Mouse (Mus musculus) forebrain, embryonic 12.5 days (tissue): ENCODE measurements around the gene Kbtbd7. TPM values are rescaled to one million over a fixed set of nuclear protein-coding genes. Genes with fewer than 3 reads are reported as not detected.

Experiments used
- ATAC-seq: fragments of 200-750 bp; cut with Nextera tagmentation; 2 replicates; pipeline ENCODE4 v1.8.0; 2017; ENCODE audit warnings: moderate TSS enrichment; ENCODE audit not compliant: low FRiP score
- H3K27ac ChIP-seq: fragments of 300-500 bp; sonication (generic); 2 replicates; pipeline ENCODE4 v1.5.1; 2016; ENCODE audit warnings: mild to moderate bottlenecking
- H3K27me3 ChIP-seq: fragments of 300-500 bp; sonication (generic); 2 replicates; pipeline ENCODE4 v1.6.1; 2016; ENCODE audit warnings: mild to moderate bottlenecking
- H3K36me3 ChIP-seq: fragments of 300-500 bp; sonication (generic); replicated peaks from 2 replicates; pipeline ENCODE4 v1.6.1; 2016; ENCODE audit warnings: mild to moderate bottlenecking
- H3K4me1 ChIP-seq: fragments of 300-500 bp; sonication (generic); 2 replicates; pipeline ENCODE4 v1.6.1; 2016
- H3K4me2 ChIP-seq: fragments of 300-500 bp; sonication (generic); 2 replicates; pipeline ENCODE4 v1.6.1; 2016; ENCODE audit warnings: mild to moderate bottlenecking, moderate library complexity
- H3K4me3 ChIP-seq: fragments of 300-500 bp; sonication (generic); replicated peaks from 2 replicates; pipeline ENCODE4 v1.5.1; 2016; ENCODE audit warnings: mild to moderate bottlenecking
- H3K9ac ChIP-seq: fragments of 300-500 bp; sonication (generic); 2 replicates; pipeline ENCODE4 v1.6.1; 2016; ENCODE audit warnings: mild to moderate bottlenecking
- H3K9me3 ChIP-seq: fragments of 300-500 bp; sonication (generic); 2 replicates; pipeline ENCODE4 v1.6.1; 2016
- WGBS: fragments of 180-500 bp; shearing (Covaris S2); methylation state at CpG from one replicate; pipeline ENCODE4 v1.1.7; 2016; 5-methylcytosine and 5-hydroxymethylcytosine counted together
- polyA plus RNA-seq: library from polyadenylated mRNA; unstranded; fragments of >200 nt; fragmentation: Nextera tagmentation; extraction: Ambion mirVana; gene quantifications from 2 replicates; pipeline ENCODE4 v1.2.1, GENCODE M21; 2016

Kbtbd7 gene
- 22.4 and 23.4 TPM in 2 replicates for polyA plus RNA-seq

DNA sequence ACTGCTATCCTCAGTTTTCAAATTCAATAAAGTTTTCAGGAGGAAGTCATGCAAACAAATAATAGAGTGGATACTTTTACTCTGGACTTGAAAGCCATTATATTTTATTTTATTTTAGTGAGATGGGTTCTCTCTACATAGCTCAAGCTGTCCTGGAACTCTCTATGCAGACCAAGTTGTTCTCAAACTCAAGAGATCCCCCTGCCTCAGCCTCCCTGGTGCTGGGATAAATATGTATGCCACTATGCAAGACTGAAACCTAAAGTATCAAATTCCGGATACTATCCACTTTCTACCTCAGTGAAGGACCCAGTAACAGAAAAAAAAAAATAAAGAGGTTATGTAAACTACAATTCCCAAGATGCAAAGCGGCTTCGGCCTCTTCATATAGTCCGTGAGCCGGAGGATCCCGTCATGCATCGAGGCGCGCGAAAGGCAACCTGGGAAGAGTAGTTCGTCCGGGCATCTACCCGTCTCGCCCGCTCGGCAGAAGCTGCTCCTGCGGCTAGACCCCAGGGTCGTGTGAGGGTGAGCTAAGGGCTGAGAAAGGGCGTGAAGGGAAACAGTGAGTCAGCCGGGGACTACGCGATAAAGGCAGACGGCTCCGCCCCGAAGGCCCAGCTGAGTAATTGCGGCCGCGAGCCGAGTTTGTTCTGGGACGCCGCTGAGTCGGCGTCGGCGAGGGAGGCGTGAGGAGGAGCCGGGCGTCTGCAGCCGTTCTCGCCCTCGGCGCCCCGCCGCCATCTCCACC is at the start of gene Kbtbd7:
Gene Kbtbd7 (plus strand): TSS at position 533 of the 751 bp plus-strand sequence.
- WGBS = under 1% methylated on average over 44 of the region's 44 CpGs
- H3K36me3 ChIP-seq = peaks cover 13% of the 10 kb centered on the region
- peak within 1 kb of the TSS; percentile 59 for H3K9ac ChIP-seq

DNA sequence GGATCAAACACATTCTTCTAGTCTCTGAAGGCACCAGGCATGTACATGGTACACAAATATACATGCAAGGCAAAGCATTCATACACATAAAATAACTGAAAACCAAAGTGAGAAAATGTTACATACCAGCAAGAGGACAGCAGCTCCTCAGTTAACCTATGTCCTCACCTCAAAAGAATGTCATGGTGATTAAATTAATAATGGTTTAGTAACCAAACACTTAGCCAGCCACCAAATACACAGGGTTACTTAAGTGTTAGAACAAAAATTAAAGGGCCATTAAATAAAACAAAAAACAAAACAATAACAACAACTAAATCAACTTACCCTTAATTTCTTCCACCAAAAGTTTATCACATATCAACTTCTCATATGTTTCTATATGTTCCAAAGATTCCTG is 49.3 kb upstream of the Kbtbd7 start:
- H3K36me3 ChIP-seq = peaks cover 32% of the 10 kb centered on the region
- H3K4me3 ChIP-seq = no peak overlapping the region
- H3K27ac ChIP-seq = no peak overlapping the region
- no peaks in the 10 kb centered on the region for H3K4me1 ChIP-seq
- H3K9me3 ChIP-seq = no peaks in the 10 kb centered on the region
- no peak for ATAC-seq
- H3K27me3 ChIP-seq = no peaks in the 10 kb centered on the region
- H3K9ac ChIP-seq = no peak overlapping the region
- no peak overlapping the region for H3K4me2 ChIP-seq

More for the DNA sequence above, at the start of gene Kbtbd7:
- Histone ChIP-seq H3K4me2 (peak within 1 kb of the TSS; percentile 52), H3K27me3 (no peaks in the 10 kb centered on the region), H3K4me1 (no peaks in the 10 kb centered on the region), H3K9me3 (peaks cover 13% of the 10 kb centered on the region; the same call in 1 of the 2 replicates), H3K27ac (peak within 1 kb of the TSS; percentile 83), H3K4me3 (peak within 1 kb of the TSS; percentile 56)
- ATAC-seq = peak; percentile 99

DNA sequence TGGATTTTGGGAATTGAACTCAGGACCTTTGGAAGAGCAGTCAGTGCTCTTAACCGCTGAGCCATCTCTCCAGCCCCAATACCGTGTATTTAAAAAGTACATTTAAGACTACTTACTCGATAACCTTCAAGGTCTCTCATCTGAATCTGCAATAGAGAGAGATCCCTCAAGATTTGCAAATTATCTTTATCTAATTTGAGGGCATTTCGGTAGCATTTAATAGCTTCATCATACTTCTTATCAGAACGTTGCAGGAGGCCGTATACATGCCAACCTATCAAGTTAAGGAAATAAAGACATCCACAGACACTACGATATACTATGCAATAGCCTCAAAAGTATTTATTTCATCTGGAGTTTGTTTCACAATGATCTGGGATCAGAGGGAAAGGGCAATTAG is 43.2 kb upstream of the Kbtbd7 start:
- no peaks in the 10 kb centered on the region for H3K4me1 ChIP-seq
- no peak overlapping the region for H3K4me3 ChIP-seq
- no peaks in the 10 kb centered on the region for H3K27me3 ChIP-seq
- no peak for ATAC-seq
- 93% methylated on average over 7 of the region's 7 CpGs for WGBS
- peaks cover 29% of the 10 kb centered on the region for H3K36me3 ChIP-seq
- H3K9ac ChIP-seq = no peak overlapping the region
- H3K9me3 ChIP-seq = no peaks in the 10 kb centered on the region
- no peak overlapping the region for H3K4me2 ChIP-seq
- H3K27ac ChIP-seq = no peak overlapping the region

DNA sequence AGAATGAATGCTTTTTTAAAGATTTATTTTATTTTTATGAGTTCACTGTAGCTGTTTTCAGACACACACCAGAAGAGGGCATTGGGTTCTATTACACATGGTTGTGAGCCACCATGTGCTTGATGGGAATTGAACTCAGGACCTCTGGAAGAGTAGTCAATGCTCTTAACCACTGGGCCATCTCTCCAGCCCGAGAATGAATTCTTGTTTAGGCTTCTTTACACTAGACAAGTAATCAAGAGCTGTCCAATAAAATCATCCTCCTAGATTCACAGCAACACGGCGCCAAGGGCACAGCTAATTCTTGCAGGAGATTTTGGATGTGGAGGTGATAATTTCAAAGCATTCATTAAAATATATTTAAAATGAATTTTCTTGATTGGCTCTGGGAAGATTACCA is 38.0 kb upstream of the Kbtbd7 start:
- no peaks in the 10 kb centered on the region for H3K27me3 ChIP-seq
- no peak for ATAC-seq
- no peak overlapping the region for H3K4me2 ChIP-seq
- peaks cover 12% of the 10 kb centered on the region for H3K4me1 ChIP-seq
- H3K36me3 ChIP-seq = peaks cover 7% of the 10 kb centered on the region; the same call in 1 of the 2 replicates
- H3K9ac ChIP-seq = no peak overlapping the region
- WGBS = 90% methylated on average over 3 of the region's 3 CpGs
- no peak overlapping the region for H3K4me3 ChIP-seq
- H3K9me3 ChIP-seq = no peaks in the 10 kb centered on the region
- H3K27ac ChIP-seq = no peak overlapping the region

DNA sequence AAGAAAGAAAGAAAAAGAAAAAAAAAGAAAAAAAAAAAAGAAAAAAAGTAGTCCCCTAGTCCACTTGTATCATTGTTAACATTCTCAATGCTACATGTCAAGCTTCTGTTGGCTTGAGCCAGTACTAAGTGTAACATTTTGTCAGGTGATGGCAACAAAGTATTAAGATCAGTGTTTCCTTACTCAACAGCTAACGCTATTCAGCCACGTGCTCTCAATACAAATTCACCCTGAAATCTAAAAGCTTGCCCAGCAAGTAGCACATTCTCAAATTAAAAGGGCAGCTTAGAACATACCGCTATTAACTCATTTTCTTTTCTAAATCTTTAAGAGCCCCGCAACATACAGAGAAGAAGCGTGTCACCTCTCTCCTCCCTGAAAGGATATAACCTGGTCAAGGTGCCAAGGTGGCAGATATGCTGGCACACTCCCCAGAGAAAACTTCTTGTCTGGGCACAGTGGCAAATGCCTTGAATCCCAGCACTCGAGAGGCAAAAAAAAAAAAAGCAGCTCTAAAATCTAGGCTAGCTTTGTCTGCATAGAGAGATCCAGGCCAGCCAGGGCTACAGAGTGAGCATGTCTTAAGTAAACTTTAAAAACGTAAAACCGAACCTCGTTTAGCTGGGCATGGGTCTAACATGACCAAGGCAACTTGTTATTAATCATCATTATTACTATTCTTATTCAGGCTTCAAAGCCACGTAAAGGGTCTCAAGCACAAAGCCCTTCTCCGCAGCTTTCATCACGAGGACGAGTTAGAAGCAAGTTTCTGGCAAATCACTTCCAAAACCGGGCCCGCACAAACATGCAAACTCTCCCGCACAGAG is 36.7 kb upstream of the Kbtbd7 start:
- Histone ChIP-seq H3K4me1 (peaks cover 12% of the 10 kb centered on the region), H3K9ac (peak overlapping the region; percentile 87), H3K4me3 (peak overlapping the region; percentile 80), H3K27me3 (no peaks in the 10 kb centered on the region), H3K4me2 (peak overlapping the region; percentile 69), H3K9me3 (no peaks in the 10 kb centered on the region), H3K27ac (peak overlapping the region; percentile 98), H3K36me3 (peaks cover 7% of the 10 kb centered on the region; the same call in 1 of the 2 replicates)
- WGBS = 2% methylated on average over 16 of the region's 16 CpGs
- ATAC-seq = peak; percentile 10; the same call in 1 of the 2 replicates

DNA sequence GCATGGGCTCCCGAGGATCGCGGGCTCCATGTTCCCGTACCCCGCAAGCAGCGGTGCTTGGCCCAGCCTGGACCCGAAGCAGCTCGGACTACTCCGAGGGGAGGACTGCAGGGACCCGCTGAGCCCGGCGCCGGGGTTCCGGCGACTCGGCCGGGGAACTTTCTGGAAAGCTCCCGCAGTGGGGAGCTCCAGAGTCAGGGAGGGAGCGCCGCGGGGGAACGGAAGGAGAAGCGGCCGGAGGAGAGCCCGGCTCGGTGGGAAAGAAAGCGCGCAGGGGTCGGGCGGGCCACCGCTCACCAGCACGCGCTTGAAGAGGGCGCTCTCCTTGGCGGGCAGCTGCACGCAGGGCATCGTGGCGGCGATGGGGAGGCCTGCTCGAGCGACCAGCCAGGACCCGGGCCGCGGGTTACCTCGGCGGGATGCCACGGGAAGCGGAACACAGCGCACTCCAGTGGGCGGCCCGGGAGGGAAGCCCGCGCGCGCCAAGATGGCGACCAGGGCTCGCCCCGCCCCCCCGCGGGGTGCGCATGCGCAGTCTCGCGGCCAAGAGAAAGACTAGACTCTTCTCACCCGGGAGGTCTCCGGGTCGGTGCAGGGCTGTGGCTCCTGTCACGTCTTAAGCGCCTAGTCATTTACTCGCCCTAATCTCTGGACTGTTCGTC is 35.9 kb upstream of the Kbtbd7 start, which contains the start of gene Naa16:
Gene Naa16 (minus strand): TSS at position 514 of the 662 bp plus-strand sequence.
- ATAC-seq = peak; percentile 97
- Histone ChIP-seq H3K4me3 (peak within 1 kb of the TSS; percentile 80), H3K27ac (peak within 1 kb of the TSS; percentile 98), H3K36me3 (peaks cover 4% of the 10 kb centered on the region; the same call in 1 of the 2 replicates), H3K9ac (peak within 1 kb of the TSS; percentile 87), H3K27me3 (no peaks in the 10 kb centered on the region), H3K4me1 (peaks cover 12% of the 10 kb centered on the region), H3K4me2 (peak within 1 kb of the TSS; percentile 69), H3K9me3 (no peaks in the 10 kb centered on the region)
- under 1% methylated on average over 71 of the region's 71 CpGs for WGBS

DNA sequence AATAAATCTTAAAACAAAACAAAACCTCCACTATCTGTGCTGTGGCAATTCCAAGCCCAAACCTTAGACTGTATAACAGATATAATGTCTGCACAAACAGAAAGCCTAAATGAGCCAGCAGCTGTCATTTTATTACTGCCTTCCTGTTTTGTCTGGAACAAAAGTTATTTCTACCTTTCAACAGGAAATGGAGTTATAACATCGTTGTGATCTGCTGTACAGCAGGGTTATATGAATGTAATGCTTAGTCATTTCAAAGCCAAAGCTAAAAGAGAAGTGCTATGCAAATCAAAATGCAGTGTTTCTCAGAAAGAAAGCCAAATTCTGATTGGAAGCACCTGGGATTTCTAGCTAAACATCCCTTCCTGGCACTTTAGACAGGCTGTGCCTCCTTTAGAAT is 33.0 kb upstream of the Kbtbd7 start:
- no peaks in the 10 kb centered on the region for H3K27me3 ChIP-seq
- H3K36me3 ChIP-seq = no peaks in the 10 kb centered on the region
- no peak overlapping the region for H3K27ac ChIP-seq
- ATAC-seq = no peak
- no peak overlapping the region for H3K4me3 ChIP-seq
- WGBS = 83% methylated on average over 1 of the region's 1 CpGs
- no peaks in the 10 kb centered on the region for H3K9me3 ChIP-seq
- peaks cover 15% of the 10 kb centered on the region for H3K4me1 ChIP-seq
- no peak overlapping the region for H3K9ac ChIP-seq
- H3K4me2 ChIP-seq = no peak overlapping the region

DNA sequence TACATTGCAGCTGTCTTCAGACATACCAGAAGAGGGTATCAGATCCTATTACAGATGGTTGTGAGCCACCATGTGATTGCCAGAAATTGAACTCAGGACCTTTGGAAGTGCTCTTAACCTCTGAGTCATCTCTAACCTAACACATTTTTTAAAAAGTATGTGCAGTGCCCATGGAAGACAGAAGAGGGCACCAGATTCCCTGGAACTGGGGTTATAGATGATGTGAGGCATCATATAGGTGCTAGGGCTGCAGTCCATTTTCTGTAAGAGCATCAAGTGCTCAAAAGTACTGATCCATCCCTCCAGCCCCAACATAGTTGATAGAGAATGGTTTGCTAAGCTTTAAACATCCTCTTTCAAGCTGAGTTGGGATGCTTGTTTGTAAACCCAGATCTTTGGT is 31.7 kb upstream of the Kbtbd7 start:
- Histone ChIP-seq H3K4me2 (no peak overlapping the region), H3K9ac (no peak overlapping the region), H3K9me3 (no peaks in the 10 kb centered on the region), H3K4me1 (peaks cover 9% of the 10 kb centered on the region), H3K27ac (no peak overlapping the region), H3K36me3 (no peaks in the 10 kb centered on the region), H3K27me3 (no peaks in the 10 kb centered on the region), H3K4me3 (no peak overlapping the region)
- ATAC-seq = no peak

DNA sequence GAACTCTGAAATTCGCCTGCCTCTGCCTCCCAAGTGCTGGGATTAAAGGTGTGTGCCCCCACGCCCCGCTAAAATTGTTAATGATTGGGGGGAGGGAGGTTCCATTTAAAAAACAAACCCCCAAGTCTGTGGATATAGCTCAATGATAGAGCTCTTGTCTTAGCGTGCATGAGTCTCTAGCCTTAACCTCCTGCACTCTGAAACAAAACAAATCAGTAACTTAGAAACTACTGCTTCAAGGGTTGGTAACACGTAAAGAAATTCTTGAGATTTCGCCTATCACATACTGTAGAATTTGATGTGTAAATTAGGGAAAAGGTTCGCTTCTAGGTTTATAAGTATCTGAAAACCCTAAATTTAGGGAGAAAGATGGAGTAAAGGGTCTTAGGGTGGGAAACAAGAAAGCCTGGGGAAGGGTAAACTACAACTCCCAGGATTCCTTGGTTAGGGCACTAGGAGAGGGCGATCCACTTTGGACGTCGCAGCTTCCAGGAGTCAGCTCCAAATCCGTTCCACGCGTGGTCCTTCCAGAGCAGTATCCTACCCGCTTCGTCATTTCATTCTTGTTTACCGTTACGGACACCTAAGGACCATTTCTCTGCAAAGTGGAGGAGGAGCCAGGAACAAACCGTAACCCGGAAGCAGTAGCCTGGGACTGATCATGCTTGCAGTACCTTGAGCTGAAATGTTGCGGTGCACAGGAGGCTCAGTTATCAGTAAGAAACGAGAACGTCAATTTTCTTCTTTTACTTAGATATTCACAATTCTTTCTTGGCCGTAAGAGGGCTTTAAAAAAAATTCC is 28.8 kb upstream of the Kbtbd7 start, which contains the start of gene Mtrf1:
Gene Mtrf1 (plus strand): TSS at position 452 of the 802 bp plus-strand sequence.
- no peaks in the 10 kb centered on the region for H3K9me3 ChIP-seq
- 0 out of 2 replicates have a peak, but pooled peaks cover 6% of the 10 kb centered on the region for H3K4me1 ChIP-seq
- peak within 1 kb of the TSS; percentile 55 for H3K4me2 ChIP-seq
- 21% methylated on average over 23 of the region's 23 CpGs for WGBS
- H3K27me3 ChIP-seq = no peaks in the 10 kb centered on the region
- peak within 1 kb of the TSS; percentile 52 for H3K9ac ChIP-seq
- 0 out of 2 replicates have a peak, but pooled peaks cover 6% of the 10 kb centered on the region for H3K36me3 ChIP-seq
- H3K4me3 ChIP-seq = peak within 1 kb of the TSS; percentile 56
- peak; percentile 90 for ATAC-seq
- peak within 1 kb of the TSS; percentile 82 for H3K27ac ChIP-seq

DNA sequence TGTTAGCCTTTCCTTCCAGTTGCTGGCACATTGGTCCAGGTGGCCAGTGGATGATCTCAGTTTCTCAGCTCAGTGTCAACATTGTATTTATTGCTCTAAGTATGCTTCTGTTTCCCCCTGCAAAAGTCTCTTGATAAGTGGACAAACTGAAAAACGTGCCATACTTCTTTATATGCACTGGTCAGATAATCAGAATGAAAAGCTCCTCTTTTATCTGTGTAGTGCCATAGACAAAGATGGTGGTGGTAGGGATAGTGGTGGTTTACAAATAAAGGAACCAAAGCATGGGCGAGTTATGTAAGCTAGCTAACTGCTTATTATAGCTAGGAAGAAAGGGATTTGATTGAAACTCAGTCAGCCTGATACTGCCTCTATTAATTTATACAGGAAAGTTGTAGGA is 18.7 kb upstream of the Kbtbd7 start:
- Histone ChIP-seq H3K9me3 (no peaks in the 10 kb centered on the region), H3K4me2 (no peak overlapping the region), H3K4me1 (no peaks in the 10 kb centered on the region), H3K9ac (no peak overlapping the region), H3K27ac (no peak overlapping the region), H3K27me3 (no peaks in the 10 kb centered on the region), H3K36me3 (peaks cover 25% of the 10 kb centered on the region), H3K4me3 (no peak overlapping the region)
- 80% methylated on average over 2 of the region's 2 CpGs for WGBS
- ATAC-seq = no peak

DNA sequence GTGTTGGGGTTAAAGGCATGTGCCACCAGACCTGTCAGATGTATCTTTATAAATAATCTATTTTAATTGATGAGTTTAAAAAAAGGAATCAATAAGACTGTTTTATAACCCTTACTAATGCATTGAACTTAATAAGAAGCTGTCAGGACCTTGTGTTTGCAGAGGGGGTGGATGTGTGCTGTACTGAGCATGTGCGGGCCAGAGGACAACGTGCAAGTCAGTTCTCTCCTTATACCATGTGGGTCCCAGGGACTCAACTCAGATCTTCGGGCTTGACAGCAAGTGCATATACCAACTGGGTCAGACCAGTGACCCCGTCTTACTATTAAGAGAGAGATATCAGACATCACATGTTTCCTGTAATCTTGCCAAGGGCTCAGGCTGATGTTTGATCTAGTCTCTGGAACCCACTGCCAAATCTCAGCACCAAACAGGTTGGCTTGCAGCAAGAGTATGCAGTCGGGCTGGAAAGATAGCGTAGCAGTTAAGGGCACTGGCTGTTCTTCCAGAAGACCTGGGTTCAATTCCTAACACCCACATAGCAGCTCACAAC is 17.0 kb upstream of the Kbtbd7 start:
- Histone ChIP-seq H3K4me3 (no peak overlapping the region), H3K4me2 (no peak overlapping the region), H3K9ac (no peak overlapping the region), H3K9me3 (no peaks in the 10 kb centered on the region), H3K4me1 (no peaks in the 10 kb centered on the region), H3K27ac (no peak overlapping the region), H3K27me3 (no peaks in the 10 kb centered on the region), H3K36me3 (peaks cover 27% of the 10 kb centered on the region)
- ATAC-seq = no peak
- 94% methylated on average over 6 of the region's 6 CpGs for WGBS
